Mouse (Mus musculus) ovary, postnatal 36 days (tissue): ENCODE results near the gene Zfp282.
"Not testable (repeated sequence)": the region's sequence is repeated elsewhere in the genome, so short reads cannot be mapped to it uniquely, and the experiment has no call there.

Source experiments
- DNase-seq: peaks from one replicate; pipeline ENCODE4 v3.0.0; 2022; ENCODE audit warnings: low spot score, mixed read lengths

The Zfp282 gene

DNA sequence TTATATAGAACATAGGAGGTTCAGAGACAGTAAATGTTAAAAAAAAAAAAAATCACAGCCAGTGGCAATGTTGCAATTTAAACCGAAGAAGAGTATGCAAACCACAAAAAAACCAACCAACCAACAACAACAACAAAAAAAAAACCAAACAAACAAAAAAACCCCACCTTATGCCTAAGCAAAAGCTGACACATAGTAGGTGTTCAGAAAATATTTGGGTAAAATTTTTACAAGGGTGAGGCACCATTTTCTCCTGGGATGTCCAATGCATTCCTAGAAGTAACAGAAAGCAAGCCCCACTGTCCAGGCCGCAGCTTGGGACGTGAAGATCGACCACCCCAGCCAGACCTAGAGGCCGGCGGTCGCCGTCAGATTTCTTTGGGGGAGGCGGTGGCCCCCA, at the start of gene Zfp282:
Zfp282 (plus strand) TSS at position 147 of the 400 bp plus-strand sequence.
- no peak for DNase-seq

DNA sequence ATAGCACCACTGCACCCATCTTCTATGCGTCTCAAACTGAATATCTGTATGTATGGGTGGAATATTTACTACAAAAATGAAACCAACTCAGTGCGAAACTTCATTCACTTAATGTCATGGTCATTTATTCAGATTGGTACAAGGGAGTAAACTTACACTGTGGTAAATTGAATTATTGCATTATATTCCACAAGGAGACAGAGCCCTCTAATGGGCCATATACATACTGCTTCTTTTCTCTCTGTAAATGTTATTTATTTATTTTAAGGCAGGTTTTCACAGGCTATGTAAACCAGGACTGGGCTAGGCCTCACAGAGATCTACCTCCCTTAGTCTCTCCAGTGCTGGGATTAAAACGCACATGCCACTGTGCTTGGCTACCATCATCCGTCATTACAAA, 49.5 kb upstream of the Zfp282 start:
- DNase-seq = no peak

DNA sequence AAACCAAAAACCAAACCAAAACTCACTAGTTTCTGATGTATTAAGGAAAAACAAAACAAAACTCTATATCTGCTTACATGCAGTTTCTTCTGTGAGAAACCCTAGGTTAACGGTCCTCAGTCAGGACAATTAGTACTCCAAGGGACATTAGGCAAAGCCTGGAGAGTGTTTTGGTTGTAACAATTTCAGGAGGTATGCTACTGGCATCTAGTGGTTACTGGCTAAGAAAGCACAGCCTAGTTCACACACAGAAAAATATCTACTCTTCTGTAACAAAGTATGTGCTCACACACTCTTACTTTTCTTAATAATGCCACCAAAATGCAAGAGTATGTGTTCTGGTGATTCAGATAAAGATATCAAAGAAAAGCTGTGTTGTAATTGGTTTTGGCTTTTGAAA, 48.1 kb upstream of the Zfp282 start:
- DNase-seq = no peak

DNA sequence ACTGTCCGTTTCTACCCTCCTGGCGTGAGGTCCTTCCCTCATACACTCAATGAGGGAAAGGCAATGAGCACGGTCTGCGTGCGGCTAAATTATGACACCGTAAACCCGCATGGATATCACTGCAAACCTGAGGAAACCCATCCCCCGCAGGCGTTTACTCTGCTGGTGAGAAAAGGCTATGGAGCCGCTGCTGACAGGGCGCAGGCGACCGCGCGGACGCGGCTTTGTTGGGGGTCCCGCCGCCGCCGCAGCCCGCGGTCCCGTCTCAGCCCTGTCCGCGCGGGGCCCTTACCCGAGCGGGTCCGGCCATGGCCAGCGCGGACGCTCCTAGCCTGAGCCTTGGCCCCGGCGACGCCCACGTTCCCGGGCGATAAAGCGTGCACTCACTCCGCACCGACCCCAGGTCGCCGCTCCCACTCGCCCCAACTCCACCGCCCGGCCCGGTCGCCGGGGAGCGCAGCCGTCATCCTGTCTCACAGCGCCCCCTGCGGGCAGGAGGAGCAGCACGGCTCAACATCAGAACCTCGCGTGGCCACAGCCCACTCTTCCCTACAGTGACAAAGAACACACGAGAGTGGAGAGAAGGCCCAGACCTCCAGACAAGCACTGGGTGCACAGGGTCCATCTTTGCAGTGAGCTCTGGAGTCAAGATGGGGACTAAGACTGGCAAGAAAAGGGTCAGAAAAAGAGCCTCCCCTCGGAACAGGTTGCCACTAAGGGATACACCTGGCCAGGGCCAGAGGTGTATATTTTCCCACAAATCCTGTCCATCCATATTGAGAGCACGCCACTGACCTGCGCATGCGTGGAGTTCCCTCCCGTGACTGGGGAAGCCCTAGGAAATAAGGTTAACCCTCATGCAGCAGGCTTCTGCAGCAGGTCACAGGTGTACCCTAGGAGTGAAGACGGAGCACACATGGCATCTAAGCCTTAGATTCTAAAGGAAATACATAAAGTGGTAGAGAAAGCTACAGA, 46.6 kb upstream of the Zfp282 start, which contains the start of gene Zfp786:
Zfp786 (minus strand) TSS at position 764 of the 975 bp plus-strand sequence.
- peak; percentile 90 for DNase-seq

DNA sequence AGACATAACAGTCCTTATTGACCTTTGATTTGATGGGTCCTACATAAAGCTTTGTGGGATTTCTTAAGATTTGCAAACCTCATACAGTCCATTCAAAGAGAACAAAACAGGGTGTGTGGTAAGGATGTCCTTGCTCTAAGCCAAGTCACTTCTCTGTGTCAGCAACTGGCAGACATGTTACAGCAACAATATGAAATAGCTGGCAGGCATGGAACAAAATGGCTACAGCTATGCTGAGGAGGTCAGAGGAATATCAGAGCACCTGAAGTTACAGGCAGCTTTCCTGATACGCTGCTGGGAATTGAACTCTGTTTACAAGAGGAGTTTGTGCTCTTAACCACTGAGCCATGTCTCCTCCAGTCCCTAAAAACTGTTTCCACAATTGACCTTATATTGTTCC, 44.8 kb upstream of the Zfp282 start:
- DNase-seq = no peak

DNA sequence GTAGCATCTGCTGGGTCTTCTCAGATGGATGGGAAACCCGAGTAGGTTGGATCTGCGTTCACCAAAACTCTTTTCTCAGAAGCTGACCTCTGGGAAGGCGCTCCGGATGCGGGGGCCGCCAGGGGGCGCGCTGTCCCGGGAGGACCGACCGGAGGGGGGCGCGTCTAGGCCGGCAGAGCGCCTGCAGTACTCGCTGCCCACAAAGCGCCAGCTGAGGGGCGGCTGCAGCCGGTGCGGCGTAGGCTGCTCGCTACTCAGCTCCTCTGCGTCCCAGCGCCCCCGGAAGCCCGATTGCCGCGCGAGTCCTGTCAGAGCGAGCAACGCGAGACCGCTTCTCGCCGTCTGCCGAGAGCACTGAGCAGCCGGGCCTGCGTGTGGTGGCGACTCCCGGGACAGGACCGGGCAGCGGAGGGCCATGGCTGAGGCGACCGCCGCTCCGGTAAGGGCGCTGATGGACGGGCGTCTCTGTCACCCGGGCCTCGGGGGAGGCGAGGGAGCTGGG, 41.5 kb upstream of the Zfp282 start, which contains the start of gene Zfp398:
Zfp398 (plus strand) TSS at position 180 of the 502 bp plus-strand sequence.
- peak; percentile 97 for DNase-seq

DNA sequence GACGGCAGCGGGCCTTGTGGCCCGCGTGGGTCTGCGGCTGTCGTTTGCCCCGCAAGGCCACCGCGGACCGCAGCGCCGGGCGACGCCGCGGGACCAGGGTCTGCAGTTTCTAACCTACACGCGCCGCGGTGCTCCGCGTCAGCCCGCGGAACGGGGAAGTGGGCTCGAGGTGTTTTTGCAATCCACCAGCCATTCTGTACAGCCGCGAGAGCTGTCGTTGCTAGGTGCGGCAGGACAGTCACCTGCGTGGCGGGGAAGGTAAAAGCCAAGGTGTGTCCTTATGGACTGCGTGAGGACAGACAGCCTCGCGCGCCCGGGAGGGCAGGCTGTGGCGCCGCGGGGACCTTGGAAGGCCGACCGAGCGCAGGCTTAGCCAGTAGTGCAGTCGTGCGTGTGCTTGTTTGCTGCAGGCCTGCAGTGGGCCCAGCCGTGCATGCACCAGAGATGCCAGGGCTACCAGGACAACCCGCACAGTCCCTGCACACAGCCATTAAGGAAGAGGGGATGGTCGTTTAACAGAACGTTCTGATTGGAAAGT, 41.0 kb upstream of the Zfp282 start:
- peak; percentile 65 for DNase-seq

DNA sequence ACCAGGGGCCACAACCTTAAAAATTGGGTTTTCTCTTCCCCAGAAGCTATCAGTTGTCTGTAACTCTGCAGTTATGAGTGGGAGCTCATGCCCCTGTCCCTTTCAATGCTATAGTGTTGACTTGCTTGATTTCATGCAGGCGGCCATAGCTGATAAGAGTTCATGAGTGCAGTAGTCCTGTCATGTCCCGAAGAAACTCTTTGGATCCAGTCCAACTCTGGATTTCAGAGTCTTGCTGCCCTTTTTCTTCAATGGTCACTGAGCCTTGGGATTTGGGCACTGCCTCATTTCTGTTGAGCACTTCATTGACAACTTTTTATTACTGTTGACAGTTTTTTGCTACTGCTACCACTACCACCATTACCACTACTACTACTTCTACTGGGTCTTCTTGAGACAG, 39.4 kb upstream of the Zfp282 start:
- no peak for DNase-seq

DNA sequence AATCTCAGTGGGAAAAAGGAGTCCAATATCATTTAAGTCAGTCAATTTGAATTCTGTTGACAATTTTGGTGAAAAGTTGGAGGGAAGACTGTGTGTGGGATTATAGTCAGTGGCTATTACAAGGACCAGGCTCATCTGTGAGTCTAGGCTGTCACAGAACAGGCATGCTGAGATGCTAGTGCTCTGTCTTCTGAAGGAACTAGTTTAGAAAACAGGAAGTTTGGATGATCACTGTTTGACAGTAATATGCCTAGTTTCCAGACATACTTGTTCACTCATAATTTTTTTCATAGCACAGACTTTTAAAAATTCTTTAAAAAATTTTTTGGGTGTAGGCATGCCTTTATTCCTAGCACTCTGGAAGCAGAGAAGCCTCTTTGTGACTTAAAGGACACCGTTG, 35.9 kb upstream of the Zfp282 start:
- DNase-seq = no peak

DNA sequence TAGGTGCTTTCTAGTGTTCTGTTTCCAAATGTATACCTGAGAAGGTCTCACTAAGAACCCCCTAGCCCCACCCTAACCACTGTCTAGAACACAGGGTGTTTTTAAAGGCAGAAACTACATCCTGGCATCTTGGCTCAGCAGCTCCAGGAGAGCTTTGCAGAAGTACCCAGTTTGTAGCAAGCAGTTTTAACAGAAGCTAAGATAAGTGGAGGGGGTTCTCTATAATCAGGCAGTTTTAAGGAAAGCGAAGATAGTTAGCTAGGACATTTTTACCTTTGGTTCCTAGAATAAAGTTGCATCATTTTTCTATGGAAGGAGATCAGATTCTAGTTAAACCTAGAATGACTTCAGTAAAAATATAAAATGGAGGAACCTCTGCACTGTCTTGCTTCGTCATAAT, 35.2 kb upstream of the Zfp282 start:
- no peak for DNase-seq

DNA sequence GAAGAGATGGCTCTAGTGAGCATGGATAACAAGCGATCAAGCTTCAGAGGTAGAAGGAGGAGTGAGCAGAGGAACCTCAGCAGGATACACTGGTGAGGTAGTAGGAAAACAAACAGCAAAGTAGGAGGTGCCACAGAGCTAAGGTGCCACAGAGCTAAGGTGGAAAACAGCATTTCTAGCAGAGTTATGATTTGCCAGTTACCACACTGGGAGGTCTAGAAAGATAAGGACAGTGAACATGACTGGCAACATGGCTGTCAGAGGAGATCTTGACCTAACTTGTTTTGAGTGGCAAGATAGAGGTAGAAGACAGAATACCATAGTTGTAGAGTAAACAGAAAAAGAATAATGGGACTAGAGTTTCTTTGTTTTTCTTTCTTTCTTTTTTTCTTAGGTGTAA, 34.7 kb upstream of the Zfp282 start:
- no peak for DNase-seq

DNA sequence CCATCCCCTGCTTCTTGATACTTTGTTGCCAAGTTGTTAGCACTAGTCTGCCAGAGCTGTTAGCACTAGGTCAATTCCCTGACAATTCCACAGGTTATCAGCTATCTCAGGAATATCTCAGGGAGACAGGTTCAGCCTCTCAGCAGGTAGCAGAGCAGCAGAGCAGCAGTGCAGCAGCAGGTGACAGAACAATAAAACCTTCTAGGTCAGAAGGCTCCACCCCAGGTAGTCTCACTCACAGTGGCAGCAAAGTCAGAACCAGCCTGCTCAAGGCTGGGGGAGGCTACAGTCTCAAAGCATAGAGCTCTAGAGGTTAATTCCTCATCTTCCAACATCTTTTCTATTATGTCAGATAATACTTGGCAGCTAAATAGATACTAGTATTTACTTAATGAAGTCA, 31.2 kb upstream of the Zfp282 start:
- no peak for DNase-seq

DNA sequence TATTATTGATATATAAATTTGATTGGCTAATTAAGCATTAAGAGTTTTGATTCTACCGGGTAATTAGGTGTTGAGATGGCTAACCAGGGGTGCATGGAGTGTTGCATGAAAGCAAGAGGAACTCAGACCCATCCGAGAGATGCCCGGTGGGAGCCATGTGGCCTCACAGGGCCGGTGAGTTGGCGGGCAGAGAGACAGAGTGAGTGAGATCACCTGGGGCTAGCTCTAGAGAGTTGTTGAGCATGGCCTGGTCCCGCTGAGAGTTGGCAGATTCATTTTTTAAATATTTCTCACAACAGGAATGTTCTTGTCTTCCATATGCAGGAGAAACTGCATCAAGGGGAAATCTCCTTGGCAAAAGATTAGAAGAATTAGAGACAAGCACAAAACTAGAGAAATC, 19.8 kb upstream of the Zfp282 start:
- no peak for DNase-seq

DNA sequence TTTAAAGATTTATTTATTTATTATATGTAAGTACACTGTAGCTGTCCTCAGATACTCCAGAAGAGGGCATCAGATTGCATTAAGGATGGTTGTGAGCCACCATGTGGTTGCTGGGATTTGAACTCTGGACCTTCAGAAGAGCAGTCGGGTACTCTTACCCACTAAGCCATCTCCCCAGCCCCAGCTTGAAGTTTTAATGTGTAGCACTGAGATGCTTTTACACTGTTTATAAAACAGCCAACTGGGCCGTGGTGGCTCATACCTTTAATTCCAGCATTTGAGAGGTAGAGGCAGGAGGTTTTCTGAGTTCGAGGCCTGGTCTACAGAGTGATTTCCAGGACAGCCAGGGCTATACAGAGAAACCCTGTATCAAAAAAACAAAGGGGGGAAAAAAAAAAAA, 19.3 kb upstream of the Zfp282 start:
- not testable (repeated sequence) for DNase-seq

DNA sequence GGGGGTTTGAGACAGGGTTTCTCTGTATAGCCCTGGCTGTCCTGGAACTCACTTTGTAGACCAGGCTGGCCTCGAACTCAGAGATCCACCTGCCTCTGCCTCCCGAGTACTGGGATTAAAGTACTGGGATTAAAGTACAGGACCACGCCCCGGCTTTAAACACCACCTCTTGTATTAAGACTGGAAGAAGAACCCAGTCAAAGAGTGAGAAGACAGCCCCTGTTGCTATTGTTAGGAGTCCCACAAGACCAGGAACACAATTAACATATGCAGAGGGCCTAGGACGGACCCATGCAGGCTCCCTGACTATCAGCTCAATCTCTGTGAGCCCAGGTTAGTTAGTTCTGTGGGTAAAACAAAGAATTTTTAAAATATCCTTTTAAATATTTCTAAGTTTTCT, 4.7 kb upstream of the Zfp282 start:
- DNase-seq = no peak

DNA sequence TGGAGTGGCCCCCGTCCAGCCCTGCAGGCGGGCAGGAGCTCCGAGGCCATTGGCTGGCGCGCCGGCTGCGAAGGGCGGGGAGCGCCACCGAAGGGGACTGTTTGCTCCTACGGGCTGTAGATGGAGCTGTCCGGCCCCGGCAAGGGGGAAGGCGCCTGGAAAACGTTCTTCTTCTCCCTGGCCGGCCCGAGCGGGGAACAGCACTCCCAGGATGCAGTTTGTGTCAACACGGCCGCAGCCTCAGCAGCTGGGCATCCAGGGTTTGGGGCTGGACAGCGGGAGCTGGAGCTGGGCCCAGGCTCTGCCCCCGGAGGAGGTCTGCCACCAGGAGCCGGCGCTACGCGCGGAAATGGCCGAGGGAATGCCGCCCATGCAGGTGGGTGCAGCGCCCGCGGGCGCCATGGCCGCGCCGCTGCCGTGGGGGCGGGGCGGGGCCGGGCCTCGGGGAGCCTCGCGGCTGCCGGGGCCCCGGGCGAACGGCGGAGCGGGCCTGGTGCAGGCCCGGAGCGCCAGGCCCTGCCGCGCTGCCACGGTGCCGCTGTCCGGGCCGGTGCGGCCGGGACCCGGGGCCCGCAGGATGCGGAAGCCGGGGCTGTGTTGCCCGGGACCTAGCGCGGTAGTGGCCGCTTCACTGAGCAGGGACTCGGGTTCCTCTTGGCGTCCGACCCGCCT, 593 bp downstream of the Zfp282 start:
- peak; percentile 92 for DNase-seq

DNA sequence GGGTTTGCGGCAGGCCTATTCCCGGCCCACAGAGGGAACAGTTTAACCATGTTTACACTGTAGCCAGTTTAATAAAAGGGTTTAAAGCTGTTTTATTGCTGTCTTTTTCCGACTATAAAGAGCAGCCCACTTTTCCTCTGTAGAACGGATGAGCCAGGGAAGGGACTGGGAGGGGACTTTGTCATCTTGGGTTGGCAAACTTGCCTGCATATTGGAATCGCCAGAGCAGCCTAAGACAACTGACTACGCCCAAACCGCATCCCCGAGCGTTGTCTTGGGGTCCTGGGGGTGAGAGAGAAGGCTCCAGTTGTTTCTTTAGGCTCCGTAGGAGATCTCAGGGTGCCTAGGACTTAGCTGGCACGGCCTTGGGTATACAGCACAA, 1.1 kb downstream of the Zfp282 start:
- no peak for DNase-seq

DNA sequence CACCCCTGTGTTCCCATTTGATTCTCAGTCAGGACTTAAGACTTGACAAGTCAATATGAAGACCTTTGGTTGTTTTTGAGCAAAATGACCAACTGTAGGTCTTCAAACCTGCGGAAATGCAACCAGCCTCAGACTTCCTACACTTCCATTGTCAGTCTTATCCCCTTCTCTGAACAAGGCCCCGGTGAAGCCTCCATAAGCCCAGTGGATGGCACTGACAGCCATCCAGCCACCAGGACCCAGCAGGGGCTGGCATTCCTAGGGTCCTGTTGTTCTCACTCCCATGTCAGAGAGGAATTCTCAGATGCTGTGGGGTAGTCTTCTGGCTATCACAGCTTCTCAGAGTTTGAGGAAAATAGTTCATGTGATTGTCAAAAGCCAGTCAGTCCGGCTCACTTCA, 1.6 kb downstream of the Zfp282 start:
- no peak for DNase-seq

DNA sequence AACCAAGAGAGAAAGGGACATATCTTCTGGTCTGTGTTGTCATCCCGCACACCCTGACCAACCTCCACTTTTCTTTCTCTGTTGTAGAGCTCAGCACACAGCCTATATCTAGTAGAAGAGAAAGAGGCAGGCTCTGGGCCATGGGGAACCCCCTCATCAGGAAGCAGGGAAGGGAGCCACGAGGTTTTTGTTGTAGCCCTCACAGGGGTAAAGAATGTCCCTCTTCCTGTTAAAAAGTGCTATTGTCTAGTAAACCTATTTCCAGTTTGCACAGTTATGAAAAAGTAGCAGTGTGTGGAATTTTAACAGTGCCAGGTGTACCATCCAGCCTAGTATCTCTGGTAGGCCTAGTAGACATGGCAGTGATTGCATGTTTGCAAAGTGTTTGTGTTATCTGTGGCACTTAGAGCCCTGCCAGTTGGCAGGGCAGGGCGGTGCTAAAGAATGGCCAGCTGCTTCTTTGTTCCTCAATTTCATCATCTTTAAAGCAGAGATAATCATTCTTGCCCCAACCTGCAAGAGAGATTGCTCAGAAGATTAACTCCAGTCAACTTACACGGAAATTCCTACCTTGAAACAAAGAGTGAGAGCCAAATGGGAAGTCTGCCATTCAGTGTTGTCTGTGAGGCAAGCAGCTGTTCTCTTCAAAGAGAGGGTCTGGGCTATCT, 2.2 kb downstream of the Zfp282 start:
- no peak for DNase-seq

DNA sequence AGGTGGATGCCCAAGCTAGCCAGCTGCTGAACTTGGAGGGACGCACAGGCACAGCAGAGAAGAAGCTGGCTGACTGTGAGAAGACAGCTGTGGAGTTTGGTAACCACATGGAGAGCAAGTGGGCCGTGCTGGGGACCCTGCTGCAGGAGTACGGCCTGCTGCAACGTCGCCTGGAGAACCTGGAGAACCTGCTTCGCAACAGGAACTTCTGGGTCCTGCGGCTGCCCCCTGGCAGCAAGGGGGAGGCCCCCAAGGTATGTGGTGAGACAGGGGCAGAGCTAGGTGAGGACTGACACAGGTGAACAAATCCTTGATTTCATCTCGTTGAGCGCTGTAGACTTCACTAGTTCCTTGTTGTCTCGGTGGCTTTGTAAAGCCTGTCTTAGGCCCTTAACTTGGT, 3.2 kb downstream of the Zfp282 start:
- DNase-seq = no peak

DNA sequence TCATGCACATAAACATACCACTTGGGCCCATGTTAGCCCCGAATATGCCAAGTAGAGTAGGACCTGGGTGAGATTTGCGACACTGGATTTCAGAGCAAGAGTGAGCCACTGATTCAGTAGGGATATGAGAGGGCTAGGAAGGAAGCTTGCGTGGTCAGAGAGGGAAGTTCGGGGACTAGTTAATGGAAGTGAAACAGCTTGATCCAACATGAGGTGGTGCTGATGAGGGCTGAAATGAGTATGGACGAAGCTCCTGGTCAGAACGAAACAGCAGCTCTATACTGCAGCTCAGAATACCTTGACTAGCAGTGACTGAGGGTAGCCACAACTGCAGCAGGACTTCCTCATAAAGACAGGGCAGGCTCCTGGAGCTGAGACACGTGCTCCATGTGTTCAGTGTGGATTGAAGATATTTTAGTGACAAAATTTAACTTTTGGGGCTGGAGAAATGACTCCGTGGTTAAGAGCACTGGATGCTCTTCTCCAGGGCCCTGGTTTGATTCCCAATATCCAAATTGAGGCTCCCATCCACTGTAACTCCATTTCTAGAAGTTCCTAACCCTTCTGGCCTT, 11.9 kb downstream of the Zfp282 start:
- DNase-seq = no peak

DNA sequence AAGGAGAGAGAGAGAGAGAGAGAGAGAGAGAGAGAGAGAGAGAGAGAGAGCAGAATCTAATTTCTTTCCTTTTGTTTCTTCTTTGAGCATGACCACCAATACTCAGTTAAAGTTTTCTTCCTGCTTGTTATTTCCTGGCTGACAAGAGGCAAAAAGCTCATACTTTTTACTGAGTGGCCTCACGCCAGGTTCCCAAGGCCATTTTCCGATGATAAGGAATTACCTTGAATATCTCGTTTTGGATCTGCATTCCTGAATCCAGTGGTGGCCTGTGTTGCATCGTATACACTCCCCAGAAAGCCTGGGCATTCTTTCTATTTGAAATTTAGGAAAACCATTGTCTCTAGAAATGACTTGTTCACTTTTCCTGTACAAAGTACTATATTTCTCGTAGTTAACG, 22.4 kb downstream of the Zfp282 start:
- no peak for DNase-seq
